Mouse (Mus musculus): Measurements from ENCODE around the gene Gsdma2. TPM values are rescaled to one million over a fixed set of nuclear protein-coding genes. Genes with fewer than 3 reads are reported as not detected.

Gene Gsdma2
- total and polyA plus RNA-seq, 3 experiments: not detected

- DNase-seq (ENCODE audit: low read depth, low spot score): peak; percentile 75
- Histone ChIP-seq H3K9ac (ENCODE audit: control insufficient read depth, low read depth, low read length, poor library complexity, severe bottlenecking) (0 out of 2 replicates have a peak overlapping the region, but pooled peaks have one; percentile 16), H3K4me3 (ENCODE audit: control insufficient read depth in 1 of 2, insufficient read depth in 1 of 2, low read depth in 2 of 2, low read length in 2 of 2) (no peak overlapping the region), H3K27me3 (ENCODE audit: control insufficient read depth in 1 of 2, insufficient read depth in 2 of 2, low read length in 2 of 2) (no peaks in the 10 kb centered on the region), H3K79me2 (ENCODE audit: control insufficient read depth, insufficient read depth, low read length, poor library complexity) (no peaks in the 10 kb centered on the region), H3K27ac (ENCODE audit: control insufficient read depth, low read depth, low read length) (peak overlapping the region; percentile 38), H3K9me3 (replicated peaks; ENCODE audit: insufficient read depth, low read length) (no peaks in the 10 kb centered on the region), H3K4me1 (ENCODE audit: control insufficient read depth in 1 of 2, insufficient read depth in 2 of 2, low read length in 2 of 2) (peaks cover 18 to 37% of the 10 kb centered on the region in 2 experiments), H3K36me3 (ENCODE audit: control insufficient read depth in 1 of 2, insufficient read depth in 2 of 2, low read length in 2 of 2) (peaks cover 0 to 23% of the 10 kb centered on the region in 2 experiments; a peak in 2 of 4 replicates)
- TF ChIP-seq MAX (IDR thresholded peaks at IDR 0.05; ENCODE audit: low read length) (peak; percentile 25; the same call in 1 of the 2 replicates), MYC (IDR thresholded peaks at IDR 0.05; ENCODE audit: low read depth, low read length) (peak; percentile 27; the same call in 1 of the 2 replicates), GATA1 (IDR thresholded peaks at IDR 0.05; ENCODE audit: low read depth, low read length) (peak; percentile 50; the same call in 1 of the 2 replicates), EP300 (IDR thresholded peaks at IDR 0.05; ENCODE audit: low read depth in 1 of 2, low read length in 2 of 2) (peak; percentile 43 to 52; a peak in 3 of 4 replicates), ETS1 (IDR thresholded peaks at IDR 0.05; ENCODE audit: low read depth, low read length) (peak; percentile 16; the same call in 1 of the 2 replicates), RAD21 (IDR thresholded peaks at IDR 0.05; ENCODE audit: low read depth, low read length) (no peak), E2F4 (IDR thresholded peaks at IDR 0.05; ENCODE audit: borderline replicate concordance, low read depth, low read length) (no peak), USF1 (IDR thresholded peaks at IDR 0.05; ENCODE audit: low read depth, low read length) (no peak), POLR2A (IDR thresholded peaks at IDR 0.05; ENCODE audit: control insufficient read depth in 1 of 2, insufficient read depth in 1 of 2, low read depth in 1 of 2, low read length in 2 of 2, poor library complexity in 1 of 2) (peak in 1 of 2 experiments; percentile 24; a peak in 1 of 4 replicates), ZMIZ1 (IDR thresholded peaks at IDR 0.05; ENCODE audit: low read depth, low read length) (no peak), TAL1 (IDR thresholded peaks at IDR 0.05; ENCODE audit: low read length) (0 out of 2 replicates have a peak, but pooled peaks have one; percentile 3), RCOR1 (IDR thresholded peaks at IDR 0.05; ENCODE audit: low read depth, low read length) (peak; percentile 31; the same call in 1 of the 2 replicates), ZKSCAN1 (IDR thresholded peaks at IDR 0.05; ENCODE audit: low read depth, low read length) (peak; percentile 96), ZNF384 (IDR thresholded peaks at IDR 0.05; ENCODE audit: low read depth, low read length) (no peak), SIN3A (IDR thresholded peaks at IDR 0.05; ENCODE audit: low read length) (peak; percentile 50)
Observed at GRCm38 (mm10) chr11:98675829-98676363, 29.3 kb downstream of the Gsdma2 start.

GRCm38 (mm10) chr11:98680023-98680422 is 33.5 kb downstream of the Gsdma2 start:
- H3K4me1 ChIP-seq (ENCODE audit: control insufficient read depth in 1 of 2, insufficient read depth in 2 of 2, low read length in 2 of 2): peaks cover 9 to 25% of the 10 kb centered on the region in 2 experiments
- TF ChIP-seq GATA1 (IDR thresholded peaks at IDR 0.05; ENCODE audit: low read depth, low read length) (no peak), CTCF (IDR thresholded peaks at IDR 0.05 in 2 of 3, conservative IDR thresholded peaks at IDR 0.05 in 1 of 3; ENCODE audit: control insufficient read depth in 1 of 3, insufficient read depth in 1 of 3, low read depth in 2 of 3, low read length in 3 of 3, poor library complexity in 1 of 3, severe bottlenecking in 1 of 3) (peak; percentile 32 to 52 (median 40); a peak in 5 of 6 replicates), SMC3 (IDR thresholded peaks at IDR 0.05; ENCODE audit: low read depth, low read length) (peak; percentile 36), HCFC1 (IDR thresholded peaks at IDR 0.05; ENCODE audit: low read depth, low read length) (no peak), MYB (IDR thresholded peaks at IDR 0.05; ENCODE audit: low read depth, low read length) (no peak), USF1 (IDR thresholded peaks at IDR 0.05; ENCODE audit: low read depth, low read length) (no peak)
- peaks cover 24% of the 10 kb centered on the region for H3K79me2 ChIP-seq (ENCODE audit: control insufficient read depth, insufficient read depth, low read length, poor library complexity)
- H3K4me3 ChIP-seq (ENCODE audit: control insufficient read depth in 1 of 2, insufficient read depth in 1 of 2, low read depth in 2 of 2, low read length in 2 of 2): no peak overlapping the region
- no peaks in the 10 kb centered on the region for H3K27me3 ChIP-seq (ENCODE audit: control insufficient read depth in 1 of 2, insufficient read depth in 2 of 2, low read length in 2 of 2)
- H3K9ac ChIP-seq (ENCODE audit: control insufficient read depth, low read depth, low read length, poor library complexity, severe bottlenecking): no peak overlapping the region
- DNase-seq (ENCODE audit: low read depth, low spot score): no peak
- H3K36me3 ChIP-seq (ENCODE audit: control insufficient read depth in 1 of 2, insufficient read depth in 2 of 2, low read length in 2 of 2): peaks cover 3 to 31% of the 10 kb centered on the region in 2 experiments; a peak in 3 of 4 replicates
- no peaks in the 10 kb centered on the region for H3K9me3 ChIP-seq (replicated peaks; ENCODE audit: insufficient read depth, low read length)
- no peak overlapping the region for H3K27ac ChIP-seq (ENCODE audit: control insufficient read depth, low read depth, low read length)
